ENCODE assay signal across 8 mouse cellular contexts in the genomic region with DNA sequence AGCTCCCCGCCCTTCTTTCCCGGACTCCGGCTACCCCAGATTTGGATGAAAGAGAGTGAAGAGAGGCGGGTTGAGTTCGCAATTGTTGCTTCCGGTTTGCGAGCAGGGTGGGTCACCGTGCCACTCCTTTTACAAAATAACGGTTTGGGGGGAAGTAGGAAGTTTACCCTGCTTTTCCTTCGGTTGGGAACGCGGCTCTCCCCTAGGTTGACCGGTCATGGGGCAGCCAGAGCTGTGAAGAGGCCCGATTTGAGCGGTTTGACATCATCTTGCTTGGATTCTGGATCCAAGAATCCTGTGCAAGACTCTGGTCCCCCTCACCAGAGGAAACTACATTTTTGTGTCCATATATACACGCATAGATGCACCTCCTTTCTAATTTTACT. TPM values are rescaled to one million over a fixed set of nuclear protein-coding genes. Genes with fewer than 3 reads are reported as not detected.
DNase-seq lines count a peak whose midpoint lies in the region; ATAC-seq and TF ChIP-seq lines count a peak whose summit lies in the region.

No protein-coding gene starts in this region.

- peaks cover 9% of the 10 kb centered on the region; the same call in 1 of the 2 replicates for H3K4me1 ChIP-seq in kidney, postnatal 0 days (replicated peaks; ENCODE audit: insufficient read depth, low read length)
- peaks cover 29% of the 10 kb centered on the region for H3K4me1 ChIP-seq in embryonic facial prominence, embryonic 13.5 days
- H3K4me1 ChIP-seq in midbrain, postnatal 0 days (ENCODE audit: insufficient read depth, low read length), result peaks cover 13% of the 10 kb centered on the region; the same call in 1 of the 2 replicates

- ATAC-seq in kidney, postnatal 0 days (replicated peaks; ENCODE audit: low FRiP score, low read depth), result peak; percentile 23
- ATAC-seq in embryonic facial prominence, embryonic 13.5 days (ENCODE audit: insufficient number of reproducible peaks, insufficient read depth, low FRiP score, low TSS enrichment, low read depth), result peak; percentile 8
- peak; percentile 43 for ATAC-seq in midbrain, postnatal 0 days (ENCODE audit: low FRiP score)

- H3K9ac ChIP-seq in kidney, postnatal 0 days (ENCODE audit: low read depth, low read length), result peak overlapping the region; percentile 46
- peak overlapping the region; percentile 70 for H3K9ac ChIP-seq in embryonic facial prominence, embryonic 13.5 days
- peak overlapping the region; percentile 70 for H3K9ac ChIP-seq in midbrain, postnatal 0 days (replicated peaks; ENCODE audit: low read length, poor library complexity, severe bottlenecking)

- peak overlapping the region; percentile 67 for H3K27ac ChIP-seq in kidney, postnatal 0 days
- H3K27ac ChIP-seq in embryonic facial prominence, embryonic 13.5 days, result peak overlapping the region; percentile 80
- peak overlapping the region; percentile 94 for H3K27ac ChIP-seq in midbrain, postnatal 0 days (ENCODE audit: low read depth, low read length)

- peak overlapping the region; percentile 93 for H3K4me2 ChIP-seq in kidney, postnatal 0 days (ENCODE audit: low read length)
- peak overlapping the region; percentile 88 for H3K4me2 ChIP-seq in embryonic facial prominence, embryonic 13.5 days
- H3K4me2 ChIP-seq in midbrain, postnatal 0 days (ENCODE audit: low read depth, low read length, poor library complexity, severe bottlenecking), result peak overlapping the region; percentile 85

- no peak for DNase-seq in kidney, postnatal 0 days (ENCODE audit: low spot score)
- no peak for DNase-seq in kidney, adult 8-10 months
- DNase-seq in hindlimb bud, embryonic 11.5 days (ENCODE audit: extremely low spot score, low read depth, low spot score), result peak; percentile 18
- no peak for DNase-seq in midbrain, postnatal 0 days (ENCODE audit: low spot score)
- no peak for DNase-seq in adipocyte (ENCODE audit: low spot score)
- DNase-seq in retina, postnatal 1 day, result no peak
- no peak for DNase-seq in spleen, adult 18-20 months

- peak overlapping the region; percentile 87 for H3K4me3 ChIP-seq in kidney, postnatal 0 days (replicated peaks; ENCODE audit: low read depth, low read length)
- H3K4me3 ChIP-seq in embryonic facial prominence, embryonic 13.5 days, result peak overlapping the region; percentile 90
- peak overlapping the region; percentile 96 for H3K4me3 ChIP-seq in midbrain, postnatal 0 days (ENCODE audit: low read depth, low read length)

- under 1% methylated on average over 16 of the region's 16 CpGs for WGBS in kidney, postnatal 0 days
- WGBS in embryonic facial prominence, embryonic 13.5 days, result under 1% methylated on average over 16 of the region's 16 CpGs
- WGBS in midbrain, postnatal 0 days, result under 1% methylated on average over 16 of the region's 16 CpGs

- H3K36me3 ChIP-seq in kidney, postnatal 0 days (ENCODE audit: insufficient read depth, low read length), result no peaks in the 10 kb centered on the region
- no peaks in the 10 kb centered on the region for H3K36me3 ChIP-seq in embryonic facial prominence, embryonic 13.5 days
- no peaks in the 10 kb centered on the region for H3K36me3 ChIP-seq in midbrain, postnatal 0 days (ENCODE audit: insufficient read depth, low read length)

- no peak for TF ChIP-seq CTCF in kidney, postnatal 0 days (IDR thresholded peaks at IDR 0.05; ENCODE audit: low read depth)
- TF ChIP-seq CTCF in midbrain, postnatal 0 days (IDR thresholded peaks at IDR 0.05), result no peak

- H3K9me3 ChIP-seq in kidney, postnatal 0 days (replicated peaks; ENCODE audit: low read length), result no peaks in the 10 kb centered on the region
- no peaks in the 10 kb centered on the region for H3K9me3 ChIP-seq in embryonic facial prominence, embryonic 13.5 days
- no peaks in the 10 kb centered on the region for H3K9me3 ChIP-seq in midbrain, postnatal 0 days (ENCODE audit: low read length)

- H3K27me3 ChIP-seq in kidney, postnatal 0 days (ENCODE audit: insufficient read depth, low read length), result no peaks in the 10 kb centered on the region
- no peaks in the 10 kb centered on the region for H3K27me3 ChIP-seq in embryonic facial prominence, embryonic 13.5 days
- H3K27me3 ChIP-seq in midbrain, postnatal 0 days (ENCODE audit: insufficient read depth, low read length), result no peaks in the 10 kb centered on the region

RNA-seq across cellular contexts. Expression of gene Large1, which starts 0.4 kb away (rescaled TPM):
- 4.2 and 4.4 TPM in 2 replicates for polyA plus RNA-seq in kidney, postnatal 0 days (2015; fragmentation: Nextera tagmentation; extraction: Ambion mirVana)
- 8.4 and 9.6 TPM in 2 replicates for polyA plus RNA-seq in embryonic facial prominence, embryonic 13.5 days (2015; fragmentation: Nextera tagmentation; extraction: Ambion mirVana)
- 101 and 102 TPM in 2 replicates for total RNA-seq in midbrain, postnatal 0 days (2014; rRNA removed)
- polyA plus RNA-seq in midbrain, postnatal 0 days (2015; fragmentation: Nextera tagmentation; extraction: Ambion mirVana), result 14.9 and 15.2 TPM in 2 replicates
